Mouse (Mus musculus) C2C12 (cell line): ENCODE measurements around the gene Tmpo.

Experiments used
- CTCF ChIP-seq: IDR thresholded peaks from one replicate; pipeline ENCODE4 v1.5.1; 2011; ENCODE audit not compliant: control insufficient read depth, insufficient read depth, insufficient read length
- MYOD1 ChIP-seq: IDR thresholded peaks from one replicate; pipeline ENCODE4 v1.6.1; 2011; ENCODE audit warnings: low read depth; ENCODE audit not compliant: control insufficient read depth, insufficient read length

DNA sequence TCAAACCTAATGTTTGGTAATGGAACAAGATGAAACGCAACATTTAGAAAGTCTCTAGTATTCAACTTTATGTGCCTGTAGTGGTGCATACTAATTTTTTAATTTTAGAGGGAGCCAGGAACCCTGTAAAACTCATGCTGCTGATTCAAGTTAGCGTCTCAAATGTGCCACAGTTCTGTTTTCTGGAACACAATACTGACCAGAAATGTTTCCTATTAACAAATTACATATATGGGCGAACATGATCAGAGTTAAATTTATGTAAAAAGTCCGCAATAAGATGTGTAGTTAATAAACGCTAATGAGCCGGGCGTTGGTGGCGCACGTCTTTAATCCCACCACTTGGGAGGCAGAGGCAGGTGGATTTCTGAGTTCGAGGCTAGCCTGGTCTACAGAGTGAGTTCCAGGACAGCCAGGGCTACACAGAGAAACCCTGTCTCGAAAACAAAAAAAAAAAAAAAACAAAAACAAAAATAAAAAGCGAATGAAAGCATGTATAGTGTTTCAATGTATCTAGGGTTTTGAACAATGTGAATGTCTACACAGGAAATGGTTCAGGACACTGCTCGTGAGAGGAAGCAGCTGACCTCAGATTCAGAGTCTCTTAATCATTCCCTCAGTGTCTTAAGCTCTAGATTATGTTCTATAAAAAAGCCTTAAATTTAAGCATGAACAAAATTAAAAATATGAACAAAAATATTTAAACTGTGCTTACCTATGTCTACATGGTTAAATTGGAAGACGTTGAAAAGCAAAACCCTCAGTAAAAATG lies 8.6 kb downstream of the Tmpo start:
- TF ChIP-seq MYOD1 (no peak), CTCF (no peak)
